Mouse (Mus musculus) WW6 (cell line): ENCODE data around the gene Esrra.
"Not testable (repeated sequence)": the region's sequence is repeated elsewhere in the genome, so short reads cannot be mapped to it uniquely, and the experiment has no call there.

Experiments
- DNase-seq: peaks from one replicate; pipeline ENCODE4 v3.0.0-alpha.2; 2013; ENCODE audit warnings: low read depth, low spot score

Esrra gene

GRCm38 (mm10) chr19:6903031-6903430 lies 18.6 kb downstream of the Esrra start:
- DNase-seq, result no peak

GRCm38 (mm10) chr19:6899641-6900040 lies 22.0 kb downstream of the Esrra start:
- DNase-seq, result no peak

GRCm38 (mm10) chr19:6895608-6896305 lies 25.9 kb downstream of the Esrra start:
- DNase-seq, result not testable (repeated sequence)

- DNase-seq, result no peak
Measured at GRCm38 (mm10) chr19:6893731-6894451, 27.7 kb downstream of the Esrra start.

- DNase-seq, result no peak
Measured at GRCm38 (mm10) chr19:6892512-6892911, 29.1 kb downstream of the Esrra start.

- DNase-seq, result no peak
Measured at GRCm38 (mm10) chr19:6877965-6878364, 43.6 kb downstream of the Esrra start.

GRCm38 (mm10) chr19:6876799-6877198 lies 44.8 kb downstream of the Esrra start:
- no peak for DNase-seq

GRCm38 (mm10) chr19:6875834-6876233 lies 45.8 kb downstream of the Esrra start:
- no peak for DNase-seq

- DNase-seq, result no peak
Measured at GRCm38 (mm10) chr19:6874257-6874656, 47.4 kb downstream of the Esrra start.

GRCm38 (mm10) chr19:6872701-6873100 lies 48.9 kb downstream of the Esrra start:
- no peak for DNase-seq

GRCm38 (mm10) chr19:6871574-6872271 lies 49.9 kb downstream of the Esrra start:
- DNase-seq, result no peak

GRCm38 (mm10) chr19:6869355-6869754 lies 52.3 kb downstream of the Esrra start:
- no peak for DNase-seq

GRCm38 (mm10) chr19:6861451-6861850 lies 60.2 kb downstream of the Esrra start:
- no peak for DNase-seq
